Mouse (Mus musculus): ENCODE results near the gene Cnpy3.
"Not testable (repeated sequence)": the region's sequence is repeated elsewhere in the genome, so short reads cannot be mapped to it uniquely, and the experiment has no call there.

Gene Cnpy3

GRCm38 (mm10) chr17:46751794-46752556 is at the start of gene Cnpy3:
Gene Cnpy3 (minus strand): TSS chr17:46752214.
- DNase-seq (ENCODE audit: low read depth, low spot score) = peak; percentile 96

GRCm38 (mm10) chr17:46801761-46802160 is 49.7 kb upstream of the Cnpy3 start:
- DNase-seq (ENCODE audit: low read depth, low spot score) = no peak

GRCm38 (mm10) chr17:46799680-46800079 is 47.7 kb upstream of the Cnpy3 start:
- DNase-seq (ENCODE audit: low read depth, low spot score) = no peak

- no peak for DNase-seq (ENCODE audit: low read depth, low spot score)
Measured at GRCm38 (mm10) chr17:46797386-46797785, 45.4 kb upstream of the Cnpy3 start.

GRCm38 (mm10) chr17:46796743-46797142 is 44.7 kb upstream of the Cnpy3 start:
- DNase-seq (ENCODE audit: low read depth, low spot score) = no peak

- no peak for DNase-seq (ENCODE audit: low read depth, low spot score)
Measured at GRCm38 (mm10) chr17:46792963-46793362, 40.9 kb upstream of the Cnpy3 start.

GRCm38 (mm10) chr17:46787974-46788373 is 36.0 kb upstream of the Cnpy3 start:
- not testable (repeated sequence) for DNase-seq (ENCODE audit: low read depth, low spot score)

GRCm38 (mm10) chr17:46786952-46787351 is 34.9 kb upstream of the Cnpy3 start:
- no peak for DNase-seq (ENCODE audit: low read depth, low spot score)

GRCm38 (mm10) chr17:46783222-46783565 is 31.2 kb upstream of the Cnpy3 start:
- no peak for DNase-seq (ENCODE audit: low read depth, low spot score)

- DNase-seq (ENCODE audit: low read depth, low spot score) = peak; percentile 86
Measured at GRCm38 (mm10) chr17:46782341-46783221, 30.6 kb upstream of the Cnpy3 start, which contains the start of gene Rpl7l1. Gene Rpl7l1 (minus strand): TSS chr17:46782672.

GRCm38 (mm10) chr17:46781876-46782275 is 29.9 kb upstream of the Cnpy3 start:
- no peak for DNase-seq (ENCODE audit: low read depth, low spot score)

GRCm38 (mm10) chr17:46776087-46776486 is 24.1 kb upstream of the Cnpy3 start:
- DNase-seq (ENCODE audit: low read depth, low spot score) = no peak

- DNase-seq (ENCODE audit: low read depth, low spot score) = no peak
Measured at GRCm38 (mm10) chr17:46775070-46775469, 23.1 kb upstream of the Cnpy3 start.

GRCm38 (mm10) chr17:46774131-46774472 is 22.1 kb upstream of the Cnpy3 start:
- no peak for DNase-seq (ENCODE audit: low read depth, low spot score)

GRCm38 (mm10) chr17:46773278-46774130 is 21.5 kb upstream of the Cnpy3 start:
- DNase-seq (ENCODE audit: low read depth, low spot score) = no peak

- peak; percentile 82 for DNase-seq (ENCODE audit: low read depth, low spot score)
Measured at GRCm38 (mm10) chr17:46772404-46773277, 20.6 kb upstream of the Cnpy3 start, which contains the start of gene 2310039H08Rik. Gene 2310039H08Rik (plus strand): TSS chr17:46772635.

- DNase-seq (ENCODE audit: low read depth, low spot score) = no peak
Measured at GRCm38 (mm10) chr17:46772038-46772403, 20.0 kb upstream of the Cnpy3 start.

- DNase-seq (ENCODE audit: low read depth, low spot score) = no peak
Measured at GRCm38 (mm10) chr17:46771616-46772015, 19.6 kb upstream of the Cnpy3 start.

GRCm38 (mm10) chr17:46771025-46771424 is 19.0 kb upstream of the Cnpy3 start:
- DNase-seq (ENCODE audit: low read depth, low spot score) = no peak

GRCm38 (mm10) chr17:46770546-46770945 is 18.5 kb upstream of the Cnpy3 start:
- no peak for DNase-seq (ENCODE audit: low read depth, low spot score)

- no peak for DNase-seq (ENCODE audit: low read depth, low spot score)
Measured at GRCm38 (mm10) chr17:46767868-46768267, 15.9 kb upstream of the Cnpy3 start.

Measured in brain, embryonic 18.5 days (tissue).